Mouse (Mus musculus): ENCODE measurements at regions not wholly inside any gene's neighbourhood (a gene's known extent, or its start where the extent isn't known, plus 50 kb on each side); places are given as distances from the start of the nearest gene placed in this dataset.

- Histone ChIP-seq H3K9me3 (ENCODE audit: low read length) (no peaks in the 10 kb centered on the region), H3K27me3 (ENCODE audit: insufficient read depth, low read length) (no peaks in the 10 kb centered on the region), H3K4me3 (ENCODE audit: low read depth, low read length) (no peak overlapping the region), H3K4me2 (ENCODE audit: low read depth) (no peak overlapping the region), H3K27ac (ENCODE audit: low read depth, low read length) (peak overlapping the region; percentile 69), H3K36me3 (ENCODE audit: insufficient read depth) (no peaks in the 10 kb centered on the region), H3K4me1 (ENCODE audit: insufficient read depth) (no peaks in the 10 kb centered on the region), H3K9ac (no peak overlapping the region)
- ATAC-seq (peak; percentile 62), DNase-seq (no peak)
- 61% methylated on average over 4 of the region's 4 CpGs for WGBS
- no peak for TF ChIP-seq CTCF (IDR thresholded peaks at IDR 0.05; ENCODE audit: low read depth)
Measured at GRCm38 (mm10) chr13:69250334-69251129, 251.2 kb upstream of the Adcy2 start.

GRCm38 (mm10) chr13:69251130-69251561, 251.8 kb upstream of the Adcy2 start:
- no peak for TF ChIP-seq CTCF (IDR thresholded peaks at IDR 0.05; ENCODE audit: low read depth)
- WGBS = 55% methylated on average over 6 of the region's 6 CpGs
- ATAC-seq (peak; percentile 82), DNase-seq (peak; percentile 60)
- Histone ChIP-seq H3K4me3 (ENCODE audit: low read depth, low read length) (no peak overlapping the region), H3K9ac (no peak overlapping the region), H3K4me1 (ENCODE audit: insufficient read depth) (no peaks in the 10 kb centered on the region), H3K4me2 (ENCODE audit: low read depth) (no peak overlapping the region), H3K27ac (ENCODE audit: low read depth, low read length) (peak overlapping the region; percentile 69), H3K36me3 (ENCODE audit: insufficient read depth) (no peaks in the 10 kb centered on the region), H3K27me3 (ENCODE audit: insufficient read depth, low read length) (no peaks in the 10 kb centered on the region), H3K9me3 (ENCODE audit: low read length) (no peaks in the 10 kb centered on the region)

- H3K4me2 ChIP-seq (ENCODE audit: low read depth) = peak overlapping the region; percentile 1; the same call in 1 of the 2 replicates
- no peak overlapping the region for H3K4me3 ChIP-seq (ENCODE audit: low read depth, low read length)
- H3K9me3 ChIP-seq (ENCODE audit: low read length) = no peaks in the 10 kb centered on the region
- WGBS = 31% methylated on average over 10 of the region's 10 CpGs
- peak; percentile 70 for DNase-seq
- TF ChIP-seq CTCF (IDR thresholded peaks at IDR 0.05; ENCODE audit: low read depth) = no peak
- no peak overlapping the region for H3K27ac ChIP-seq (ENCODE audit: low read depth, low read length)
- no peaks in the 10 kb centered on the region for H3K27me3 ChIP-seq (ENCODE audit: insufficient read depth, low read length)
- no peak overlapping the region for H3K9ac ChIP-seq
- no peaks in the 10 kb centered on the region for H3K36me3 ChIP-seq (ENCODE audit: insufficient read depth)
- no peaks in the 10 kb centered on the region for H3K4me1 ChIP-seq (ENCODE audit: insufficient read depth)
- ATAC-seq = peak; percentile 82
Measured at GRCm38 (mm10) chr13:69252335-69252734, 253.0 kb upstream of the Adcy2 start.

GRCm38 (mm10) chr13:69260485-69260884, 261.1 kb upstream of the Adcy2 start:
- DNase-seq (no peak), ATAC-seq (peak; percentile 47; the same call in 1 of the 2 replicates)
- Histone ChIP-seq H3K9me3 (ENCODE audit: low read length) (no peaks in the 10 kb centered on the region), H3K27me3 (ENCODE audit: insufficient read depth, low read length) (no peaks in the 10 kb centered on the region), H3K9ac (no peak overlapping the region), H3K4me2 (ENCODE audit: low read depth) (no peak overlapping the region), H3K4me1 (ENCODE audit: insufficient read depth) (no peaks in the 10 kb centered on the region), H3K4me3 (ENCODE audit: low read depth, low read length) (no peak overlapping the region), H3K36me3 (ENCODE audit: insufficient read depth) (no peaks in the 10 kb centered on the region), H3K27ac (ENCODE audit: low read depth, low read length) (no peak overlapping the region)
- 18% methylated on average over 5 of the region's 5 CpGs for WGBS
- no peak for TF ChIP-seq CTCF (IDR thresholded peaks at IDR 0.05; ENCODE audit: low read depth)

- DNase-seq (no peak), ATAC-seq (no peak)
- Histone ChIP-seq H3K27me3 (ENCODE audit: insufficient read depth, low read length) (no peaks in the 10 kb centered on the region), H3K36me3 (ENCODE audit: insufficient read depth) (no peaks in the 10 kb centered on the region), H3K27ac (ENCODE audit: low read depth, low read length) (no peak overlapping the region), H3K4me3 (ENCODE audit: low read depth, low read length) (no peak overlapping the region), H3K4me1 (ENCODE audit: insufficient read depth) (no peaks in the 10 kb centered on the region), H3K4me2 (ENCODE audit: low read depth) (no peak overlapping the region), H3K9me3 (ENCODE audit: low read length) (no peaks in the 10 kb centered on the region), H3K9ac (no peak overlapping the region)
- no peak for TF ChIP-seq CTCF (IDR thresholded peaks at IDR 0.05; ENCODE audit: low read depth)
- WGBS = 38% methylated on average over 4 of the region's 4 CpGs
Measured at GRCm38 (mm10) chr13:69260972-69261371, 261.6 kb upstream of the Adcy2 start.

GRCm38 (mm10) chr13:69263722-69264121, 264.4 kb upstream of the Adcy2 start:
- no peaks in the 10 kb centered on the region for H3K27me3 ChIP-seq (ENCODE audit: insufficient read depth, low read length)
- H3K9ac ChIP-seq = no peak overlapping the region
- H3K4me2 ChIP-seq (ENCODE audit: low read depth) = no peak overlapping the region
- ATAC-seq (no peak), DNase-seq (no peak)
- no peak overlapping the region for H3K4me3 ChIP-seq (ENCODE audit: low read depth, low read length)
- H3K27ac ChIP-seq (ENCODE audit: low read depth, low read length) = no peak overlapping the region
- no peaks in the 10 kb centered on the region for H3K9me3 ChIP-seq (ENCODE audit: low read length)
- H3K36me3 ChIP-seq (ENCODE audit: insufficient read depth) = no peaks in the 10 kb centered on the region
- WGBS = 53% methylated on average over 3 of the region's 3 CpGs
- TF ChIP-seq CTCF (IDR thresholded peaks at IDR 0.05; ENCODE audit: low read depth) = no peak
- H3K4me1 ChIP-seq (ENCODE audit: insufficient read depth) = no peaks in the 10 kb centered on the region

GRCm38 (mm10) chr13:69266071-69266470, 266.7 kb upstream of the Adcy2 start:
- no peak overlapping the region for H3K4me3 ChIP-seq (ENCODE audit: low read depth, low read length)
- no peak for ATAC-seq
- WGBS = 96% methylated on average over 1 of the region's 1 CpGs

More at GRCm38 (mm10) chr13:69266071-69266470, 266.7 kb upstream of the Adcy2 start:
- no peak overlapping the region for H3K4me2 ChIP-seq (ENCODE audit: low read depth)
- no peak for DNase-seq
- TF ChIP-seq CTCF (IDR thresholded peaks at IDR 0.05; ENCODE audit: low read depth) = no peak
- no peaks in the 10 kb centered on the region for H3K36me3 ChIP-seq (ENCODE audit: insufficient read depth)
- H3K9ac ChIP-seq = no peak overlapping the region
- no peak overlapping the region for H3K27ac ChIP-seq (ENCODE audit: low read depth, low read length)
- no peaks in the 10 kb centered on the region for H3K27me3 ChIP-seq (ENCODE audit: insufficient read depth, low read length)
- H3K9me3 ChIP-seq (ENCODE audit: low read length) = no peaks in the 10 kb centered on the region
- H3K4me1 ChIP-seq (ENCODE audit: insufficient read depth) = no peaks in the 10 kb centered on the region
